Mouse (Mus musculus) adrenal gland, postnatal 36 days (tissue): ENCODE measurements at regions not wholly inside any gene's neighbourhood (a gene's known extent, or its start where the extent isn't known, plus 50 kb on each side); places are given as distances from the start of the nearest gene placed in this dataset.

Source experiments
- DNase-seq, 2 experiments: peaks; one replicate each; pipeline ENCODE4 v3.0.0; 2021; ENCODE audit warnings: mixed read lengths in 1 of 2

DNA sequence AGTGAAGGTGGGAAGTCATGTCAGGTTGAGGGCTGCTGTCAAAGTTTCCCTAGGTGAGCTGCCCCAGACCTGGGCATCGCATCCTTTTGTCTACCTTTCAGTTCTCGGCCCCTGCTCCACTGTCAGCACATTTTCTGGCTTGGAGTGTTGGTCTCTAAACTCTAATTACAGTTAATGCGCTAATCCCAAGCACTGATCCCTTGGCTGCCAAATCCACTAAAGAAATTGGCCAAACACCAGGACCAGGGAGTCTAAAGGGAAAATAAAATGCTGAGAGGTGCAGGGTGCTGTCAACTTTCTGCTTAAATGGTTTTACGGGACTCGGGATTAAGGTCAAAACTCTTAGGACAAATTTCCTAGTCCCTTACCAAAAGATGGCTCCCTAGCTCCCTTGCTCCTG, 450.3 kb upstream of the Adamts9 start:
- DNase-seq: no peak

DNA sequence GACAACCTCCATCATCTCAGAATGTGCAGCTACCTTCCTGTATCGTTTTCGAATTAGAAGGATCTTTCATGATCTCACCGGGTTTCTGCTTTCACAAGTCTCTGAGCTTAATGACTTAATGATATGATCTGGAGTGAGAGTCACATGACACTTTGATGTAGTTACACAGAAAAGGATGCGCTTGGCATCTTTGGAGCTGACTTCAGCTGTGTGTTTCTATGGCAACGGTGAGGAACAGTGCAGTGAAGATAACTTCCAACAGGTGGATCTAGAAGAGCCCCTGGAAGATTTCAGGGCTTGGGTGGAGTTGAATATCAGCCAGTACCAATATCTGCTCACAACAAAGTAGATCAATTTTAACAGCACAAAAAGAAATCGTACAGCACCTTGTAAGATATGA, 449.1 kb upstream of the Adamts9 start:
- no peak for DNase-seq

DNA sequence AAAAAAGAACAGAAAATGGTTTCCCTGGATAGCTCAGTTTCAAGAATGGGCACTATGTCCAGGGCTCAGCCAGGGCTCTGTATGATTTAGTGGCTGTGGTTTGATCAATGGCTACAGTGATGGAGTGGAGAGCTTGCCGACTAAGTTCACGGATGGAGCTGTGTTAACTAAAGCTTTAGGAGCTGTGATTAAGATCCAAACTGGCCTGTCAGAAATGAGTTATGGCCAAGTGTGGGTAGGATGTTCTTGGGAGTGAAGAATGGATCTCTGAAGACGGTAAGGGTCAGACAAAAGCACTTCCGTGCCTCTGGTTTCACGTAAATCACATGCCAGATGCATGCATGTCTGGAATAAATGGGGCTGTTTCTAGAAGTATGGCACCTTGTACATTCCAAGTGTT, 447.9 kb upstream of the Adamts9 start:
- DNase-seq: no peak

DNA sequence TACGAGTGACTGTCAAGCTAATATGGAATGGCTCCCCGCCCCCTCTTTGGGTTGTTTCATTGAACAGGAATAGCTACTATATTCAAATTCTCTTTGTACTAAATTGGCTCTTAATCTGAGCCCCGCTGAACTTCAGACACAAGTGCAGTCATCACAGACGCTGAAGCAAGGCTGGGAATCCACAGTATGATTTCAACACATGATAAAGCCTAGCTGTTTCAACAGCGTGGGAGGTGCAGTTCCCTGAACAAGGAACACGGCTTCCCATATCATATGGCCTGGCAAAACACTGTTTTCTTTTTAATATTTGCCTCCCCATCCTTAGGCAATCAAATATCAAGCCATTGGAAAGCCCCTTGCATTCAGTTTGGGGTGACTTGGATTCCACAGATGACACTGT, 428.0 kb upstream of the Adamts9 start:
- DNase-seq: no peak

DNA sequence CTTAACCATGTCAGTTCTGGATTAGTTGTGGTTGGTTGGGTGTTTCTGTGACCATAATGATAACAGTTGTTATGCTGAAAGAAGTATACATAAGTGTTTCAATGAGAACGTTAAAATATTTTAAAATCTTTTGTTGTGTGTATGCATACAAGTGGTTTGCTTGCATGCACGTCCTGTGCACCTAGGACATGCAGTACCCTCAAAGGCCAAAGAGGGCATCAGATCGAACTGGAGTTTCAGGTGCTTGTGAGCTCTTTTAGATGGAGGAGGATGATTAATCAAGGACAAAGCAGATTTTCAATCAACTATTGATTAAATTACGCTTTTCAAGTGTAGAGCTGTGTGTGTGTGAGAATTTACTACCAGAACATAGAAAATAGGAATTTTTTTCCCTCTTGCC, 420.6 kb upstream of the Adamts9 start:
- no peak for DNase-seq

DNA sequence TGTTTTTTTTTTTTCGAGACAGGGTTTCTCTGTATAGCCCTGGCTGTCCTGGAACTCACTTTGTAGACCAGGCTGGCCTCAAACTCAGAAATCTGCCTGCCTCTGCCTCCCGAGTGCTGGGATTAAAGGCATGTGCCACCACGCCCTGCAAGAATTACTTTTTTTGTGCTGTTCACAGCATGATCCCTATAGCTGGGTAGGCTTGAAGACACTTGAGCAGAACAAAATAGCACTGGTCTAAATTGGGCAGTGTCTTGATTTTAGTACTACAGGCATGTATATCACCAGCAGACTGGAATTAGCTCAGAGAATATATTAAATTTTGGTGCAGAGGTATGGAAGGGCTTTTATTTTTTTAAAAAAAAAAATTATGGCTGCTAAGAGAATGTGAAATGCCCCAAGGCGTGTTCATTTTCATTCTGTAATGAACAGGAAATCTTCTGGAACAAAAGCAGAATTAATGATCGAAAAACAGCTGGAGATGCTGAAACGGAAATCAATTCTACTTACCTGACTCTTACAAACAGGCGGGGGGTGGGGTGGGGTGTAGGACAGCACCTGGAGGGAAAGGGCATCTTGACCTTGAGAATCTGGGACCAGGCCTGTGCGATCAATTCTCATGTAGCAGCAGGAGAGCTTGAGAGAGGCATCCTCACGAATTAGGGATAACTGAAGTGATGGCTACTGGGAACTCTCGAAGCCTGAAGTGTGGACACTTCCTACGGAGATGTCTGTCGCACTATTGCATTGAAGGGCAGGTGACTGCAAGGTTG, 410.2 kb upstream of the Adamts9 start:
- no peak for DNase-seq

DNA sequence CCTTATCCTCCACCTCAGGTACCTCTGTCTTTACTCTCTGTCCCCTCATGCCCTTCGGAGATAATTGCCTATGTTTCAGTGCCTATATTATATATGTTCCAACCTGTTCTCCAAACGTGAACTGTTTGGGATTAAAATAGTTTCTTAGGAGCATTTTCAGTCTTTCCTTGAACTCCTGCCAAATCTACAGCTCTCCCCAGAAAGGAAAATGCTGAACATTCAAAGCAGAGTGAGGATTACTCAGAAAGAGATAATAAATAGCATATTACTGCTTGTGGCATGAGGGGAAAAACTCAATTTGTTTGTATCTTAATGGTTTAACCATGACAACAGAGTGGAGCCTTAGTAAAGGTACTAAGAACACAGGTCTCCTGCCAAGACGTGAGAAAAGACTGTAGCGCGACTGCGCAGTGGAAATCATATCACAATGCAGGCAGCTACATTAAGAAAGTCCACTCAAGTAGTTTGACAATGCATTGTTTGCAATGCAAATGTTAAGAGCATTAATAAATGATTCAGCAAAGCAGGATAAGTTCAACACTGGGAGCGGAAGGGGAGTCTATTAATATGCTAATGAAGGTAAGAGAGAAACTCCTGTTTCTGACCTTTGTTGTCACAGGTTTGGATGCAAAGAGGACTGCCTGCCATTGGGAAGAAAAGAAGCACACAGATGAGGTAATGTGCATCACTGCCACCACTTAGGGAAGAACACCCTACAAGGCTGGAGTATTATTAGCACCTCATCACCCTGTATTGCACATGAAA, 406.8 kb upstream of the Adamts9 start:
- no peak for DNase-seq

DNA sequence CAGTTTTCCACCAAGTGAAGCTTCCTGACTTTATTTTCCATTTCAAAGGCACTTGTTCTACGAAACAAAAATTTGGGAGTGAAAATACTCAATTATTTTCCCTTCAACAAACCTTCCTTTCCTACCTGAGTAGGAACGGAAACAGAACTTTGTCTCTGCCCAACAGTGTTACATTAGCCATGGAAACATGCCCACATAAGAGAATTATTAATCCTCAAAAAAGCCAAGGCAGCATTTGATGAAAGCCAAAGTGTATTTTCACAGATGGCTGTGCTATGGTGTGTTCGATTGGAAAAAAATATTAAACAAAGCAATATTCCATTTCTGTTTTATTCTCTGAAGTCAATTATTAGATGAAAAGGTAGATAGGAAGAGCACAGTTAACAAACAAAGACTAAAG, 404.8 kb upstream of the Adamts9 start:
- DNase-seq: no peak

DNA sequence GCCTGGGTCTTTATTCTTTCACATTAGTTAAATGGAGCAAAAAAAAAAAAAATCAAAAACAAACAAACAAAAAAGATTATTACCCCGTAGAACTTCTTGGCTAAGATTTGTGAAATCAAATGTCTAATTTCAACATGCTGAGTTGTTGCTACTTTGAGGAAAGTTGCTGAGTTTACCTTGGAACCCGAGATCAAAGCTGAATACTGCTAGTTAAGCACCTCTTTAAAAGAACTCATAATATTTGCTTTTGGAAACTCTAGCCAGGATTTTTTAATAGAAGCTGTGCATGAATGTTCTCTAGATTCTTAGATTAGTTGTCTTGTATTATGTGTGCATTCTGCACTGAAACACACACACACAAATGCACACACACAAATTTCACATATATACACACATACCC, 385.4 kb upstream of the Adamts9 start:
- no peak for DNase-seq

DNA sequence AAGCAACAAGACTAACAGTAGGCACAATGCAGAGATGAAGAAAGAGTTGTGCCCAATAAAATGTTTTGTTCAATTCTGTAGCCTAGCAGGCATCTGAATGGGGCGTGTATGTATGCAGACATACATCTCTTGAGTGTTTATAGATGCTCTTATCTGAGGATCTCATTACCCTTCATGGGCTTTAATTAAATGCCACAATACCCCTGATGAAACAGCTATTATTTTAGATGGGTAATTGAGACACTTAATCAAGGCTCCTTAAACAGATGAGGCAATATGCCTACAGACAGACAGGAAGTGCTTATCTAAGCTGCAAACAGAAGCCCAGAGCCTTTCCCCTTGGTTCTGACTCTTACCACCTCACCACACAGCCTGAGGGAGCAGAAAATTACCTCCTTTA, 384.6 kb upstream of the Adamts9 start:
- no peak for DNase-seq

DNA sequence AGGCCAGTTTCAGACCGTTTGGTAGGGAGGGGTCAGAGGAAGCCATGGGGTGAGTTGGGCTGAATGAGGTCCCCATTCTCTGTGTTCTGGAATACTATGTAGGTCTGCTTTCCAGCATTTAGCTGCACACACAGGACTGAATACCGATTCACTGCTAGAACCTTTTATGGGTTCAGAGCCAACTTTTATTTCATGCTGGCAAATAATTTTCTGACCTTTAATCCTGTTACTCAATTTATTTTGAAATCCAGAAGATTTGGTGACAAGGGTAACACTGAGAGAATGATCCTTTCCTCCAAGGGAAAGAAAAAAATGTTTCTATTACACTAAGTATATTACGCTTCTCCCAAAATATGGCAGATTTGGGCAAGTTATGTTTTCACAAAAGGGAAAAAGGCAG, 380.6 kb upstream of the Adamts9 start:
- DNase-seq: peak in 1 of 2 experiments; percentile 4

DNA sequence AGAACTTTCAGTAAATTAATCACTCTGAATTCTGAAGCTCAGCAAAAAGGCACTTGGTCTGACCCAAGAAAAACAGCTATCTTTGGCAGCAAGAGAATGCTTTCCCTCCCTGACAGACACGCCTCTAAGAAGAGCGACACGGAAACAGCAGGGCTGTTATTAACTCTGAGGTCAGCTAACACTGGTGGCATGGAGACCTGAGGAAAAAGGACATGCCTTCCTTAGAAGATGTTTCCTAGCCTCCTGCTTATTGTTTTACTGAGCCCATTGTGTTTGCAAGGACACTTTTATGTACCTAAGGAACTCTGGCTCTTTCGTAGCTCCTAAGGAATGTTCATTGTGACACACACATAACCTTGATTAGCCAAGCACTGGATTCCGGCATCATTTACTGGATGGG, 371.3 kb upstream of the Adamts9 start:
- peak in 1 of 2 experiments; percentile 13 for DNase-seq

DNA sequence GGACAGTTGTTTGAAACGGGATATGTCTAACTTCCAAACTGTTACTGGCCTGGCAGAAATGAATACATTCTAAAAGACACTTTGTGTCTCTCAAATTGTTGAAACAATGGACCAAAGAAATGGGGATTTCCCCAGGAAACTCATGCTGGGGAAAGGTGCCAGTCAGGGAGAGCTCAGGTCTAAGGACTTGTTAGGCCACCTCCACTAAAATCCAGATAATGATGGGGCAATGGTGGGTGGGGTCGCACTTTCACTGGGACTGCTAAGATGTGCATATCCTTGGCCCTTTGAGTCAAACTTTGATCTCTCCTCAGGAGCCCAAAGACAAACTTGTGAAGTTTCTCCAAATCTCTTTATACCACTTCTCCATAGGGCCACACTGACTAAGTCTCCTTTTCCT, 361.9 kb upstream of the Adamts9 start:
- no peak for DNase-seq

DNA sequence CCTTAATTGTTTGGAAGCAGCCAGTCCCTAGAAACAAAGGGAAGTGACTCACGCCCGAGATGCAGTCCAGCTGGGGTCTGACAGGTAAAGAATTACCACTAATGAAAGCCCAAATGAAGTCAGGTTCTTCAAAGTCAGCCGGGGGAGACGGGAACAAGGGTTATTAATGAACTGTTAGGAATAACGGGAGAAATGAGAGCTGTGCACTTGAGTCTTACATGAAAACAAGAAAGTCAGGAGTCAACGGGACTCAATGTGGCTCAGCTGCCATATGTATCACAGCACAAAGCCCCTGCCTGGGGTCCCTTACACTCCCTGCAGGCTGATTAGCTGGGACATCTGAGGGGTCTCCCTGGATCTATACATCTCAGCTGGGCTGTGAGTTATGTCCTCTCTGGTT, 354.7 kb upstream of the Adamts9 start:
- DNase-seq: no peak

DNA sequence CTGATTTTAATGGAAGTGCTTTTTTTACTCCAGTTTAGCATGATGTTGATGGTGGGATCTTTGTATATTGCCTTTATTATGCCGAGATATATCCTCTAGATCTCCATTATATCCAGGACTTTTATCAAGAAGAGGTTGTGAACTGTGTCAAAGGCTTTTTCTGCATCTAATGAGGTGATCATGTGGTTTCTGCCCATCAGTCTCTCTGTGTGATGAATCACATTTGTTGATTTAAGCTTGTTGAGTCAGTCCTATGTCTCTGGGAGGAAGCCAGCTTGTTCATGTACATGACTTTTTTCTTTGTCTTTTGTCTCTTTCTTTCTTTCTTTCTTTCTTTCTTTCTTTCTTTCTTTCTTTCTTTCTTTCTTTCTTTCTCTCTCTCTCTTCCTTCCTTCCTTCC, 348.4 kb upstream of the Adamts9 start:
- peak in 1 of 2 experiments; percentile 15 for DNase-seq

DNA sequence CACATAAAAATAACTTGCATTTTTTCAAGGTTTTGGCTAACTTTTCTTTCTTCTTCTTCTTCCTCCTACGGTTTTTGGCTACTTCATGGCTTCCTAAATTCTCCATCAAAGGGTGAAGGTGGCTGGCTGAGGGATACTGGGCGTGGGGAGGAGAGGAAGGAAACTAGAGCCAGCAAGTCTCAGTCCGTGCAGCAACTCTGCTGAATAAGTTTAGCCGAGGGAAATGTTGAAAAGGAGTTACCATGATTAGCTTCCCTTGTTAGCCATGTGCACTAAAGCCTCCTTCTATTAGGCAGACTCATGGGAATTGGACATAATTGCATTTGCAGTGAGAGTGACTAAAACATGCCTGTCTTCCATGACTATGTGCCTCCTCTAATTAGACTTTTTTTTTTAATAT, 345.1 kb upstream of the Adamts9 start:
- DNase-seq: no peak

DNA sequence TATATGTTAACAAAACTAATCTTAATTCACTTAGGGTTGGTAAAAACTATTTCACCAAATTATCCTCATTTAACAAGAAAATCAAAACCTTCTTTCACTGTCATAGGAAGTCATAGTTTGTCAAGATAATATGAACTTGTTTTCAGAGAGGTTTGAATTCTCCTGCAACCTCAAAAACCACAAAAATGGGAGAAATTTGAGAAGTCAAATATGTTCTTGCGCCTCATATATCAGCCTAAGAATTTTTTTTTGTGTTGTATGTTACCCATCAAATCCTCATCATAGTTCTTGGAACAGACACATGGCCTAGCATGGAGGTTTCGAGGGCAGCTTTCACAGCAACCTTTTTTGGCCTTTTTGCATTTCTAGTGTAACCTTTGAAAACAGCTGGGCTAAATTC, 342.5 kb upstream of the Adamts9 start:
- DNase-seq: no peak

DNA sequence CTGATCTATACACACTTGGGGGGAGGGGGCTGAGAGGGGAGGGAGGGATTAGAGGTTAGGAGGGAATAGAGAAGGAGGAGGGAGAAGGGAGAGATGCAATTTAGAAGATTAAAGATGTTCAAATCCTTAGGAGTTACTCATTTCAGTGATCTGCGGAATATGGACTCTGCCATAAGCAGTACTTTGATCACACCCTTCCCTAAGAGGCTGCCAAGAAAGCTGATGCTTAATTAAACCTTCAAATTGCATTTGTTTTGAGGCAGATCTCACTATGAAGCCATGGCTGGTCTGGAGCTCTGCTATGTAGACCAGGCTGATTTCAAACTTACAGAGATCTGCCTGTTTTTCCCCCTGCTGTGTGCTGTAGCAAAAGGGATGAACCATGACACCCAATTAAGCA, 338.2 kb upstream of the Adamts9 start:
- no peak for DNase-seq

DNA sequence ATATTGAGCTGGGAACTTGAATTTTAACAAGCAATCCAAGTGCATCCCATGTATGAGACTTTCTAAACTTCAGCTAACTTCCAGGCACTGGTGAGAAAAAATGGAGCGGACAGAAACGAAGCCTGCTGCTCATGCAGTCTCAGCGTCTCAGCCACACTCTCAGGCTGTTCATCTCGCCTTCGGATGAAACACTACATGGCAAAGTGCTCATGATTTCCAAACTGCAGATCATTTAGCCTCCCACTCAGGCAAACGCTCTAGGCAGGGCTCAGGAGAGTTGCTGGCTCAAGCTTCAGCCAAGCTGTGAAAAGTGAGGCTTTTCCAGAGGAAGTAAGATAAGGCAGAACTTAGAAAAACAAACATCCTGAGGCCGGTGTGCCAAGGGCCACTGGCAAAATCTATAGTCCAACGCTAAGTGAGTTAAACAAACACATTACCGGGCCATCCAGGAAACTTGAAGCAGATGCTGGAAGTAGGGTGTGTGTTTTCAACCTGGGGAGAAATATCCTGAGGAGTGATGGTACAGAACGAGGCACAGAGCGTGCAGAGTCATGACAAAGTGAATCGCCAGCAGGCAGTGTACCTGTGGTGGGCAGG, 330.7 kb upstream of the Adamts9 start:
- DNase-seq: peak; percentile 7 to 14

DNA sequence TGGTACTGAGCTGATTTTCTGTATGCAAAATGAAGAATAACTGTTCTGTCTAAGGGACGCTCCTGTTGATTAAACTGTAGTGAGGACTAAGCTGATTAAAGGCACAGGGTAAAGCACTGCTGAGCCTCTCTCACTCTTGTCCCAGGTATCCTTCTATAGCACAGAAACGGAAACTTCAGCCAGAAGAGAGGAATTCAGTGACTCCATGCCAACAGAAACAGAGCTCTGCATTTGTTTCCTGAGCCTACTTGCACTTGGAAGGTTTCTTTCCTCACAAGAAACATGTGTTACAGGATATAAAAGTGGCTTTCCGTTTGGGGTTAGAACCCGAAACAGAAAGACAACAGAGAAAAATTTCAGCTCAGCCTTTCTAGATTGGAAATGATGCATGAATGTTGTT, 328.9 kb upstream of the Adamts9 start:
- DNase-seq: no peak

DNA sequence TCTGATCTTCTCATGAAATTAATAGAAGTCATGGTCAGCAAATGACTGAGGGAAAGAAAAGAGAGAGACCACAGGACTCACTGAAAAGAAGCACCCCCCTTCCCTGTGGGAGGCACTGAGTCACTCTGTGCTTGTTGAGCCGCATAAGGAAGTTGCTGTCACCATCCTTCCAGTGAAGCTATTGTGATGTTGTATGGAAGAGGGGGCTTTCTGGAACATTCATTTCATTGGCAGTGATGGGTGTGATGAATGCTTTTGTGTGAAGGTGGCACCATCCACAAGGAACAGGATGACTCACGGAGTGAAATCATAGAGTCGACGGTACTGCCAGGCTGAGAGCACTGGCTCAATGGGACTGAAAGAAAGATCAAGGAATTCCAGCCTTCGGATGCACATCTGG, 323.5 kb upstream of the Adamts9 start:
- DNase-seq: peak in 1 of 2 experiments; percentile 3

DNA sequence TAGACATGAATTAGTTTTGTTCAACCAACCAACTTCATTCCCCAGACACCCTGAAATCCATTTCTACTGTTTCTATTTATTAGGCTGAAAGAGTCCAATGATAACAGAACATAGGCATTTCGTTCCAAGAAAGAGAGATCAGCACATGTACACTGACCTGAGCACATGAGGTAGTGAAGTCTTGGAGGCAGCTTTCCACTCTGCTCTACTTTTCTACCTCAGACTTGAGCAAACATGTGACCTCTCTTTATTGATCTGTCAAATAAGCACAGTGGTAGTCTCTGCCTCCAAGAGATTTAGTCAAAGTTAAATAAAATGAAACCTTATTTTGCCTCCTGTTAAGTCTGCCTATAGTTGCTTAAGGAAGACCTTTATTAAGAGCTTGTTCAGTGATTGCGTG, 321.9 kb upstream of the Adamts9 start:
- no peak for DNase-seq

DNA sequence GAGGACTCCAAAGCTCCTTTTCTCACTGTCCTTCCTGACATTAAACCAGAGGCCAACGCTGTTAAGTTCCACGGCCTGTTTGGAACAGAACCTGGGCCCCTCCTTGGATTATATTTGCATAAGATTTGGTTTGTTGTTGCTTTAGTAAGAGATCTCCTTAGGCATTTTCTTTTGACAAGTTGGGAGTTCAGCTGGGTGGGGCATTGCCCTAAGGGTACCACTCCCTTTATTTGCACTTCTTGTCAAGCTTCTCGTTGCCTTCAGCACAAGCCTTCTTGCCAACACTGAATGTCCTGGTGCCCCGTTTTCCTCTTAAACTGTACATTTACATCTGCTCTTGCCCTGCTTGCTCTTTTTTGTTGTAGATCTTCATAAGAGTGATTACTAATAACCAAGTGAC, 317.5 kb upstream of the Adamts9 start:
- no peak for DNase-seq
